Mouse (Mus musculus): Measurements from ENCODE around the gene Bap1. TPM values are rescaled to one million over a fixed set of nuclear protein-coding genes. Genes with fewer than 3 reads are reported as not detected.

Gene Bap1
- polyA plus RNA-seq, 1 experiment, result 33.1 TPM

- TF ChIP-seq CTCF (IDR thresholded peaks at IDR 0.05; ENCODE audit: low read depth, low read length), result no peak
- no peak for TF ChIP-seq POLR2A (IDR thresholded peaks at IDR 0.05; ENCODE audit: borderline replicate concordance, low read depth, low read length)
- peaks cover 8% of the 10 kb centered on the region for H3K4me1 ChIP-seq (ENCODE audit: control insufficient read depth, insufficient read depth, low read length)
Measured at GRCm38 (mm10) chr14:31252091-31252490, 841 bp downstream of the Bap1 start.

DNA sequence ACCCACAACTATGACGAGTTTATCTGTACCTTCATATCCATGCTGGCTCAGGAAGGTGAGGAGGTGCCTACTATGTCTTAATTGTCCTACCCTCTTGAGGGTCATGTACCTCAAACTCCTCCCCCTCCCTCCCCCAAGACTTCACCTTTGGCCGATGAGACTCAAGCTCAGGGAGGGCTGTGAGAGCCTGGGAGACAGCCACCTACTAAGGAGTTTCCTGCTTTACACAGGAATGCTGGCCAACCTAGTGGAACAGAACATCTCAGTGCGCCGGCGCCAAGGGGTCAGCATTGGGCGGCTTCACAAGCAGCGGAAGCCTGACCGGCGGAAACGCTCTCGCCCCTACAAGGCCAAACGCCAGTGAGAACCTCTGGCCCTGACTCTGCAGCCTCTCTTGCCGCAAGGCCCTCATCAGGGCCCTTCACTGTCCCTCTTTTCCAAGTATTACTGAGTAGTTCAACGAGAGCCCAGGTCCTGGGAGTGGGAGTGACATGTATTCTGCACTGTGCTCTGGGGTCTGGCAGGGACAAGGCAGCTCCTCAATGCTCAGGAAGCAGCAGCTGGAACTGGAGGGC is 7.3 kb downstream of the Bap1 start:
- Histone ChIP-seq H3K4me1 (ENCODE audit: control insufficient read depth, insufficient read depth, low read length) (no peaks in the 10 kb centered on the region), H3K27ac (ENCODE audit: insufficient read depth, low read depth, low read length) (no peak overlapping the region), H3K4me3 (ENCODE audit: insufficient read depth, low read length) (no peak overlapping the region)
- TF ChIP-seq CTCF (IDR thresholded peaks at IDR 0.05; ENCODE audit: low read depth, low read length) (no peak), POLR2A (IDR thresholded peaks at IDR 0.05; ENCODE audit: borderline replicate concordance, low read depth, low read length) (no peak)

More at GRCm38 (mm10) chr14:31252091-31252490, 841 bp downstream of the Bap1 start:
- no peak overlapping the region for H3K27ac ChIP-seq (ENCODE audit: insufficient read depth, low read depth, low read length)
- peak overlapping the region; percentile 91 for H3K4me3 ChIP-seq (ENCODE audit: insufficient read depth, low read length)

GRCm38 (mm10) chr14:31260374-31260773 is 9.1 kb downstream of the Bap1 start:
- no peak overlapping the region for H3K4me3 ChIP-seq (ENCODE audit: insufficient read depth, low read length)
- H3K27ac ChIP-seq (ENCODE audit: insufficient read depth, low read depth, low read length), result no peak overlapping the region
- TF ChIP-seq POLR2A (IDR thresholded peaks at IDR 0.05; ENCODE audit: borderline replicate concordance, low read depth, low read length) (no peak), CTCF (IDR thresholded peaks at IDR 0.05; ENCODE audit: low read depth, low read length) (no peak)
- H3K4me1 ChIP-seq (ENCODE audit: control insufficient read depth, insufficient read depth, low read length), result no peaks in the 10 kb centered on the region

GRCm38 (mm10) chr14:31260932-31261331 is 9.7 kb downstream of the Bap1 start:
- Histone ChIP-seq H3K27ac (ENCODE audit: insufficient read depth, low read depth, low read length) (no peak overlapping the region), H3K4me1 (ENCODE audit: control insufficient read depth, insufficient read depth, low read length) (no peaks in the 10 kb centered on the region), H3K4me3 (ENCODE audit: insufficient read depth, low read length) (no peak overlapping the region)
- TF ChIP-seq POLR2A (IDR thresholded peaks at IDR 0.05; ENCODE audit: borderline replicate concordance, low read depth, low read length), result no peak
- TF ChIP-seq CTCF (IDR thresholded peaks at IDR 0.05; ENCODE audit: low read depth, low read length), result no peak

DNA sequence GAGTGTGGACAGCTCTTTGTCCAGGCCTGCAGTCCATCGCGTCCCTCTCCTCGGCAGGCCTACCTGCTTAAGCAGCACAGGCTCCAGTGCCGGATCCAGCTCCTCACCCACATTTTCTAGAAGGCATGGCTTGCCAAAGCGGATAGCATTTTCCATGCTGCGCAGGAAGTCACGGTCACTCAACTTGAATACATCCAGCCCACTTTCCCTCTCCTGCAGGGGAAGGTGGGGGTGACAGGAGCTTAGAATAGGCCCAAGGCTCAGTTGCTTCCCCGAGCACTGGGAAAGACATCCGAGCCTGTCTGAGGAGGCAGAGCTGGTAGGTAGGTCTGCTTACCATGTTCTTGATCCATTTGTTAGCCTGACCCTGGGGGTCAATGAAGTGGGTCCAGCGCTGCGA is 16.4 kb downstream of the Bap1 start:
- TF ChIP-seq CTCF (IDR thresholded peaks at IDR 0.05; ENCODE audit: low read depth, low read length), result no peak
- Histone ChIP-seq H3K27ac (ENCODE audit: insufficient read depth, low read depth, low read length) (no peak overlapping the region), H3K4me3 (ENCODE audit: insufficient read depth, low read length) (no peak overlapping the region), H3K4me1 (ENCODE audit: control insufficient read depth, insufficient read depth, low read length) (no peaks in the 10 kb centered on the region)

DNA sequence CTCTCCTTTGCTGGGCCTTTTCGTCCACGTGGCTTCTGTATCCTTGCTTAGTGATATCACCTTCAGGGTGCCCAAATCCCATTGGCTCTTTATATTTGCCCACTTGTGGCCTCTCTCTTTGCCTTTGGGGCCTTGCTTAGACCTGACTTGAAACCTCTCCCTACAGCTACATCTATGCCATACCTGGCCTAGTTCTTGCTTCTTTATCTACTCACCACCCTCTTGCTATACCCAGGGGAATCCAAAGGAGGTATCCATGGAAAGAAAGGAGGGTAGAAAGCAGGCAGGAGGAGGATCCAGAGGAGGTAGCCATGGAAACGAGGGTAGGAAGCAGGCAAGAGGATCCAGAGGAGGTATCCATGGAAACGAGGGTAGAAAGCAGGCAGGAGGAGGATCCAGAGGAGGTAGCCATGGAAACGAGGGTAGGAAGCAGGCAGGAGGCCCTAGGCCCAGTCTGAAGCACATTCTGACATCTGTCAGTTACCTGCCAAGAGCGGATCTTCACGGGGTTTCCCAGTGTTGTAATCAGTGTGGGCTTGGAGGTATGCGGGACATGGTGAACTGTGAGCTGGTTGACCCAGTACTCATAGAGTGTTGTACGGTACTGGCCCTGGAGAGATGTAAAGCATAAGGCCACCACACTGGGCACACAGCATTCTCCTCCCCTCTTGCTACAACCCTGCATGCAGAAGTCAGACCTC is 17.2 kb downstream of the Bap1 start:
- TF ChIP-seq POLR2A (IDR thresholded peaks at IDR 0.05; ENCODE audit: borderline replicate concordance, low read depth, low read length), result no peak
- TF ChIP-seq CTCF (IDR thresholded peaks at IDR 0.05; ENCODE audit: low read depth, low read length), result no peak
- H3K4me3 ChIP-seq (ENCODE audit: insufficient read depth, low read length), result no peak overlapping the region
- H3K27ac ChIP-seq (ENCODE audit: insufficient read depth, low read depth, low read length), result no peak overlapping the region
- no peaks in the 10 kb centered on the region for H3K4me1 ChIP-seq (ENCODE audit: control insufficient read depth, insufficient read depth, low read length)

- Histone ChIP-seq H3K27ac (ENCODE audit: insufficient read depth, low read depth, low read length) (no peak overlapping the region), H3K4me3 (ENCODE audit: insufficient read depth, low read length) (no peak overlapping the region), H3K4me1 (ENCODE audit: control insufficient read depth, insufficient read depth, low read length) (no peaks in the 10 kb centered on the region)
- TF ChIP-seq POLR2A (IDR thresholded peaks at IDR 0.05; ENCODE audit: borderline replicate concordance, low read depth, low read length), result no peak
- no peak for TF ChIP-seq CTCF (IDR thresholded peaks at IDR 0.05; ENCODE audit: low read depth, low read length)
Measured at GRCm38 (mm10) chr14:31269456-31270100, 18.3 kb downstream of the Bap1 start.

GRCm38 (mm10) chr14:31271121-31271520 is 19.9 kb downstream of the Bap1 start:
- TF ChIP-seq POLR2A (IDR thresholded peaks at IDR 0.05; ENCODE audit: borderline replicate concordance, low read depth, low read length), result no peak
- no peak for TF ChIP-seq CTCF (IDR thresholded peaks at IDR 0.05; ENCODE audit: low read depth, low read length)
- H3K4me3 ChIP-seq (ENCODE audit: insufficient read depth, low read length), result no peak overlapping the region
- H3K4me1 ChIP-seq (ENCODE audit: control insufficient read depth, insufficient read depth, low read length), result no peaks in the 10 kb centered on the region
- no peak overlapping the region for H3K27ac ChIP-seq (ENCODE audit: insufficient read depth, low read depth, low read length)

- Histone ChIP-seq H3K4me1 (ENCODE audit: control insufficient read depth, insufficient read depth, low read length) (no peaks in the 10 kb centered on the region), H3K4me3 (ENCODE audit: insufficient read depth, low read length) (no peak overlapping the region), H3K27ac (ENCODE audit: insufficient read depth, low read depth, low read length) (no peak overlapping the region)
- TF ChIP-seq POLR2A (IDR thresholded peaks at IDR 0.05; ENCODE audit: borderline replicate concordance, low read depth, low read length) (no peak), CTCF (IDR thresholded peaks at IDR 0.05; ENCODE audit: low read depth, low read length) (peak; percentile 74; the same call in 1 of the 2 replicates)
Measured at GRCm38 (mm10) chr14:31272164-31272563, 20.9 kb downstream of the Bap1 start.

GRCm38 (mm10) chr14:31285728-31286127 is 34.5 kb downstream of the Bap1 start:
- Histone ChIP-seq H3K4me3 (ENCODE audit: insufficient read depth, low read length) (no peak overlapping the region), H3K4me1 (ENCODE audit: control insufficient read depth, insufficient read depth, low read length) (no peaks in the 10 kb centered on the region), H3K27ac (ENCODE audit: insufficient read depth, low read depth, low read length) (no peak overlapping the region)
- TF ChIP-seq CTCF (IDR thresholded peaks at IDR 0.05; ENCODE audit: low read depth, low read length) (no peak), POLR2A (IDR thresholded peaks at IDR 0.05; ENCODE audit: borderline replicate concordance, low read depth, low read length) (no peak)

Other genes with a start within 250 kb of the Bap1 start
- 231 and 244 TPM in 2 replicates for gene Spcs1, start 249.8 kb upstream of the Bap1 start, polyA plus RNA-seq (2012; ENCODE audit: insufficient read depth, insufficient read length, missing spikeins)
- 33.7 and 34.4 TPM in 2 replicates for gene Pbrm1, start 232.3 kb upstream of the Bap1 start, polyA plus RNA-seq (2012; ENCODE audit: insufficient read depth, insufficient read length, missing spikeins)
- 25.4 and 26.5 TPM in 2 replicates for gene Gnl3, start 232.3 kb upstream of the Bap1 start, polyA plus RNA-seq (2012; ENCODE audit: insufficient read depth, insufficient read length, missing spikeins)
- 90.6 and 95.8 TPM in 2 replicates for gene Smim4, start 122.5 kb upstream of the Bap1 start, polyA plus RNA-seq (2012; ENCODE audit: insufficient read depth, insufficient read length, missing spikeins)
- 135 and 136 TPM in 2 replicates for gene Nt5dc2, start 120.4 kb upstream of the Bap1 start, polyA plus RNA-seq (2012; ENCODE audit: insufficient read depth, insufficient read length, missing spikeins)
- 1,445 and 1,606 TPM in 2 replicates for gene Stab1, start 82.8 kb upstream of the Bap1 start, polyA plus RNA-seq (2012; ENCODE audit: insufficient read depth, insufficient read length, missing spikeins)
- 4.0 and 4.1 TPM in 2 replicates for gene Tnnc1, start 43.1 kb upstream of the Bap1 start, polyA plus RNA-seq (2012; ENCODE audit: insufficient read depth, insufficient read length, missing spikeins)
- 366 and 398 TPM in 2 replicates for gene Nisch, start 34.5 kb upstream of the Bap1 start, polyA plus RNA-seq (2012; ENCODE audit: insufficient read depth, insufficient read length, missing spikeins)
- gene Sema3g, start 33.6 kb upstream of the Bap1 start, polyA plus RNA-seq (2012; ENCODE audit: insufficient read depth, insufficient read length, missing spikeins), result not detected in 2 replicates
- 10.5 and 13.2 TPM in 2 replicates for gene Phf7, start 133 bp upstream of the Bap1 start, polyA plus RNA-seq (2012; ENCODE audit: insufficient read depth, insufficient read length, missing spikeins)
- not detected in 2 replicates for gene Dnah1, start 72.4 kb downstream of the Bap1 start, polyA plus RNA-seq (2012; ENCODE audit: insufficient read depth, insufficient read length, missing spikeins)
- 37.5 and 39.7 TPM in 2 replicates for gene Capn7, start 85.2 kb downstream of the Bap1 start, polyA plus RNA-seq (2012; ENCODE audit: insufficient read depth, insufficient read length, missing spikeins)
- gene Sh3bp5, start 184.6 kb downstream of the Bap1 start, polyA plus RNA-seq (2012; ENCODE audit: insufficient read depth, insufficient read length, missing spikeins), result 93.0 and 99.5 TPM in 2 replicates
- 25.8 and 27.0 TPM in 2 replicates for gene Eaf1, start 242.9 kb downstream of the Bap1 start, polyA plus RNA-seq (2012; ENCODE audit: insufficient read depth, insufficient read length, missing spikeins)
- gene Mettl6, start 243.6 kb downstream of the Bap1 start, polyA plus RNA-seq (2012; ENCODE audit: insufficient read depth, insufficient read length, missing spikeins), result 30.6 and 30.8 TPM in 2 replicates